Mouse (Mus musculus): ENCODE results near the gene Cldn3.
A peak's percentile ranks its signal among the peaks of the same experiment; 100 is the strongest.

GRCm38 (mm10) chr5:135008671-135009589 is 22.9 kb downstream of the Cldn3 start, which contains the start of gene Abhd11:
- TF ChIP-seq CTCF (IDR thresholded peaks at IDR 0.05; ENCODE audit: borderline replicate concordance, extremely low read depth, insufficient read depth, insufficient read length) (no peak), POLR2A (IDR thresholded peaks at IDR 0.05; ENCODE audit: borderline replicate concordance, extremely low read depth, insufficient read depth, insufficient read length, poor library complexity, severe bottlenecking) (peak; percentile 66; the same call in 1 of the 2 replicates)

Measured in brain, embryonic 14.5 days (tissue).